Mouse (Mus musculus) kidney, embryonic 16.5 days (tissue): ENCODE results near the gene Rabl3. TPM values are rescaled to one million over a fixed set of nuclear protein-coding genes. Genes with fewer than 3 reads are reported as not detected.

Source experiments
- ATAC-seq: fragments of 200-750 bp; cut with Nextera tagmentation; 2 replicates; pipeline ENCODE4 v1.8.0; 2017; ENCODE audit warnings: moderate TSS enrichment; ENCODE audit not compliant: low FRiP score, low TSS enrichment
- H3K27ac ChIP-seq: fragments of 300-500 bp; sonication (generic); 2 replicates; pipeline ENCODE4 v1.5.1; 2014; ENCODE audit warnings: low read length
- H3K27me3 ChIP-seq: fragments of 300-500 bp; sonication (generic); 2 replicates; pipeline ENCODE4 v1.6.1; 2014; ENCODE audit warnings: low read length, control low read depth, mixed read lengths; ENCODE audit not compliant: insufficient read depth
- H3K36me3 ChIP-seq: fragments of 300-500 bp; sonication (generic); 2 replicates; pipeline ENCODE4 v1.6.1; 2014; ENCODE audit warnings: low read length, control low read depth, mixed read lengths; ENCODE audit not compliant: insufficient read depth
- H3K4me1 ChIP-seq: fragments of 300-500 bp; sonication (generic); 2 replicates; pipeline ENCODE4 v1.6.1; 2014; ENCODE audit warnings: low read length, control low read depth, mixed read lengths; ENCODE audit not compliant: insufficient read depth
- H3K4me2 ChIP-seq: fragments of 300-500 bp; sonication (generic); replicated peaks from 2 replicates; pipeline ENCODE4 v1.6.1; 2014; ENCODE audit warnings: low read depth, low read length
- H3K4me3 ChIP-seq: fragments of 300-500 bp; sonication (generic); 2 replicates; pipeline ENCODE4 v1.5.1; 2014; ENCODE audit warnings: mild to moderate bottlenecking, low read length
- H3K9ac ChIP-seq: fragments of 300-500 bp; sonication (generic); replicated peaks from 2 replicates; pipeline ENCODE4 v1.6.1; 2014; ENCODE audit warnings: low read length
- H3K9me3 ChIP-seq: fragments of 300-500 bp; sonication (generic); 2 replicates; pipeline ENCODE4 v1.6.1; 2016; ENCODE audit warnings: low read length, control low read depth
- WGBS: fragments of 180-500 bp; shearing (Covaris S2); extraction: QIAGEN DNeasy Blood & Tissue Kit; methylation state at CpG from one replicate; pipeline ENCODE4 v1.1.7; 2014; 5-methylcytosine and 5-hydroxymethylcytosine counted together
- polyA plus RNA-seq: library from polyadenylated mRNA; unstranded; fragments of >200 nt; fragmentation: Nextera tagmentation; extraction: Ambion mirVana; gene quantifications from 2 replicates; pipeline ENCODE4 v1.2.1, GENCODE M21; 2015

The Rabl3 gene
- polyA plus RNA-seq, 1 experiment from 2014 or later, result 24.7 TPM

- H3K4me3 ChIP-seq, result peak overlapping the region; percentile 74
- H3K9ac ChIP-seq, result peak overlapping the region; percentile 83
- H3K27me3 ChIP-seq, result no peaks in the 10 kb centered on the region
- under 1% methylated on average over 22 of the region's 22 CpGs for WGBS
- peak overlapping the region; percentile 71 for H3K4me2 ChIP-seq
- H3K27ac ChIP-seq, result peak overlapping the region; percentile 52
- ATAC-seq, result peak; percentile 64
- H3K9me3 ChIP-seq, result no peaks in the 10 kb centered on the region
- H3K4me1 ChIP-seq, result peaks cover 16% of the 10 kb centered on the region
- peaks cover 11% of the 10 kb centered on the region for H3K36me3 ChIP-seq
Observed at GRCm38 (mm10) chr16:37539240-37539610, 460 bp upstream of the Rabl3 start.

- 90% methylated on average over 6 of the region's 6 CpGs for WGBS
- H3K27me3 ChIP-seq, result no peaks in the 10 kb centered on the region
- peak overlapping the region; percentile 73 for H3K4me2 ChIP-seq
- peaks cover 16% of the 10 kb centered on the region for H3K4me1 ChIP-seq
- H3K9me3 ChIP-seq, result no peaks in the 10 kb centered on the region
- peaks cover 5% of the 10 kb centered on the region for H3K36me3 ChIP-seq
- no peak for ATAC-seq
- no peak overlapping the region; the same call in 1 of the 2 replicates for H3K9ac ChIP-seq
- H3K27ac ChIP-seq, result no peak overlapping the region
- no peak overlapping the region; the same call in 1 of the 2 replicates for H3K4me3 ChIP-seq
Observed at GRCm38 (mm10) chr16:37540776-37541175, 1.1 kb downstream of the Rabl3 start.

DNA sequence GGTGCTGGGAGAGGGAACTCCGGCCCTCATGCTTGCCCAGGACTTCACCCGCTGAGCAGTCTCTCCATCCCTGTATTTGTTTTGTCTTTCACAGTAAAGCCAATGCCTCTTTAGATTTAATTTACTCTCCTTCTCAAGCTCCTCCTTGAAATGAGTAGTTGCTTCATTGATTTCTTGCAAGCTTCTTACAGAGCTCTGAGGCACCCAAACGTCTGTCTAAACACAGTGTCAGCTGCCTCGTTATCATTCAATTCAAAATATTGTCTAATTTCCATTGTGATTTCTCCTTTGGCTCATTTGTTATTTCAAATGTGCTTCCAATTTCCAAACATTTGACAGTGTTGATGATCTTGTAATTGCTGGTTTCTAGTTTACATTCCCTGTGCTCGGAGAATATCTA, 6.6 kb downstream of the Rabl3 start:
- Histone ChIP-seq H3K9me3 (no peaks in the 10 kb centered on the region), H3K9ac (no peak overlapping the region), H3K4me1 (no peaks in the 10 kb centered on the region), H3K27me3 (no peaks in the 10 kb centered on the region), H3K4me2 (no peak overlapping the region), H3K36me3 (peaks cover 3% of the 10 kb centered on the region; the same call in 1 of the 2 replicates), H3K4me3 (no peak overlapping the region), H3K27ac (no peak overlapping the region)
- 87% methylated on average over 5 of the region's 5 CpGs for WGBS
- ATAC-seq, result no peak

GRCm38 (mm10) chr16:37550266-37550665, 10.6 kb downstream of the Rabl3 start:
- H3K4me1 ChIP-seq, result no peaks in the 10 kb centered on the region
- H3K36me3 ChIP-seq, result no peaks in the 10 kb centered on the region
- 93% methylated on average over 3 of the region's 3 CpGs for WGBS
- no peak for ATAC-seq
- no peaks in the 10 kb centered on the region for H3K27me3 ChIP-seq
- no peak overlapping the region for H3K4me2 ChIP-seq
- H3K4me3 ChIP-seq, result no peak overlapping the region
- H3K9me3 ChIP-seq, result no peaks in the 10 kb centered on the region
- no peak overlapping the region for H3K9ac ChIP-seq
- no peak overlapping the region for H3K27ac ChIP-seq

DNA sequence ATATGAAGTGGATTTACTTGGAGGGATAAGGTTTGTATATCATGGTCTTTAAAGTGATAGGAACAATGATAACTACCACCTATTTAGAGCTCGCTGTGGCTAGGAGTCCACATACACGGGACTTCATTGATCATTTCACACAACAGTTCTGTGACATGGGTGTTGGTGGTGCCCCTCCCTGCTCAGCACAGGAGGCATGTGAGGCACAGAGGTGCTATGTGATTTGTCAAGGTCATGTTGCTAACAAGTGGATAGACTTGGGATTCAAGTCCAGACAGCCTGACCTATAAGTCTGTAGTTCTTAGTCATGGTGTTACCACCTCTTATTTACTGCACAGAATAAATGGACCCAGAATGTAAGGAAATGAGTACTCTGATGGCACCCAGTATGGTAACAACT, 11.3 kb downstream of the Rabl3 start:
- no peaks in the 10 kb centered on the region for H3K4me1 ChIP-seq
- no peak overlapping the region for H3K9ac ChIP-seq
- no peaks in the 10 kb centered on the region for H3K9me3 ChIP-seq
- H3K27me3 ChIP-seq, result no peaks in the 10 kb centered on the region
- no peak for ATAC-seq
- H3K4me2 ChIP-seq, result no peak overlapping the region
- H3K27ac ChIP-seq, result no peak overlapping the region
- 94% methylated on average over 2 of the region's 2 CpGs for WGBS
- H3K36me3 ChIP-seq, result no peaks in the 10 kb centered on the region
- no peak overlapping the region for H3K4me3 ChIP-seq

GRCm38 (mm10) chr16:37552824-37553223, 13.1 kb downstream of the Rabl3 start:
- no peaks in the 10 kb centered on the region for H3K4me1 ChIP-seq
- no peak overlapping the region for H3K9ac ChIP-seq
- no peak overlapping the region for H3K4me3 ChIP-seq
- WGBS, result 90% methylated on average over 3 of the region's 3 CpGs
- H3K4me2 ChIP-seq, result no peak overlapping the region
- no peak overlapping the region for H3K27ac ChIP-seq
- H3K9me3 ChIP-seq, result no peaks in the 10 kb centered on the region
- ATAC-seq, result no peak
- H3K36me3 ChIP-seq, result peaks cover 6% of the 10 kb centered on the region; the same call in 1 of the 2 replicates
- H3K27me3 ChIP-seq, result no peaks in the 10 kb centered on the region

- no peak overlapping the region for H3K4me3 ChIP-seq
- peaks cover 17% of the 10 kb centered on the region; the same call in 1 of the 2 replicates for H3K36me3 ChIP-seq
- WGBS, result 59% methylated on average over 6 of the region's 6 CpGs
- no peak overlapping the region for H3K9ac ChIP-seq
- no peaks in the 10 kb centered on the region for H3K4me1 ChIP-seq
- ATAC-seq, result no peak
- no peak overlapping the region for H3K4me2 ChIP-seq
- no peaks in the 10 kb centered on the region for H3K27me3 ChIP-seq
- H3K9me3 ChIP-seq, result no peaks in the 10 kb centered on the region
- H3K27ac ChIP-seq, result no peak overlapping the region
Observed at GRCm38 (mm10) chr16:37562414-37562813, 22.7 kb downstream of the Rabl3 start.

DNA sequence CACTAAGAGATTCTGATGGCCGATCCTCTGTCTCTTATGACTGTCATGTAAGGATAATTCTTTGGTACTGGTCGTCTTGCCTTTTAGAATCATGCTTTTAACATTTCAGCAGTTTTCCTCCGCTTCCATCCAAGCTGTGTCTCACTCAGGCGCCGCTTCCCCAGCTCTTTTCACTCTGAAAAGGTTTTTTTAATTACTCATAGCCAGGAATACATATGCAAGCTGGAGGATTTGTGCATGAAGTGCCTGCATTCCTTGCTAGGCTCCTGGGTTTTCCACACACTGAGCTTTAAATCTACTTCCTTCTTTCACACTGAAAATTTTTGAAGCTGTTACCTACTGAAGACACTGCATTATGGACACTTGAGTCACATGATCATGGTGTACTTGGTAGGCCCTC, 23.3 kb downstream of the Rabl3 start:
- no peaks in the 10 kb centered on the region for H3K9me3 ChIP-seq
- no peak overlapping the region for H3K4me3 ChIP-seq
- H3K27ac ChIP-seq, result no peak overlapping the region
- 83% methylated on average over 5 of the region's 5 CpGs for WGBS
- H3K4me2 ChIP-seq, result no peak overlapping the region
- no peak for ATAC-seq
- no peaks in the 10 kb centered on the region for H3K27me3 ChIP-seq
- peaks cover 12% of the 10 kb centered on the region; the same call in 1 of the 2 replicates for H3K36me3 ChIP-seq
- H3K4me1 ChIP-seq, result no peaks in the 10 kb centered on the region
- no peak overlapping the region for H3K9ac ChIP-seq

GRCm38 (mm10) chr16:37565117-37565516, 25.4 kb downstream of the Rabl3 start:
- Histone ChIP-seq H3K27me3 (no peaks in the 10 kb centered on the region), H3K4me1 (no peaks in the 10 kb centered on the region), H3K36me3 (peaks cover 8% of the 10 kb centered on the region; the same call in 1 of the 2 replicates), H3K9ac (no peak overlapping the region), H3K27ac (no peak overlapping the region), H3K9me3 (no peaks in the 10 kb centered on the region), H3K4me3 (no peak overlapping the region), H3K4me2 (no peak overlapping the region)
- ATAC-seq, result no peak
- WGBS, result 85% methylated on average over 1 of the region's 1 CpGs

DNA sequence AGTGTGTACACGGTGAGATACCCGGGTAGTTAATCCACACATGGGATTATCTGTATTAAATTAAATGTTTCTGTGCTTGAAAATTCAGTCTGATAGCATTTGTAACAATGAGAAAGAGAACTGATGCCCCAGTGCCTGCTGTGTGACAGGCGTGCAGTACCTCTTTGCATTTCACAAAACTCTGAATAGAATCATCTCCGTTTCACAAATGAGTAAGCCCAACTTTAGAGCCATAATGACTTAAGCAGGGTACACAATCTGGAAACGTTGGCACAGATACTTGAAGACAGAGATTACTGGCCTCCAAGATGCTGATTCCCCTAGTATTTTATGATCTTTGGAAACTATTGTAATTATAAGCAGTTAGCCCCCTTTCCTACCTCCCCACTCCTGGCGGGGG, 26.4 kb downstream of the Rabl3 start:
- Histone ChIP-seq H3K4me3 (no peak overlapping the region), H3K9ac (no peak overlapping the region), H3K4me2 (no peak overlapping the region), H3K9me3 (no peaks in the 10 kb centered on the region), H3K27me3 (no peaks in the 10 kb centered on the region), H3K36me3 (peaks cover 8% of the 10 kb centered on the region; the same call in 1 of the 2 replicates), H3K4me1 (no peaks in the 10 kb centered on the region), H3K27ac (no peak overlapping the region)
- ATAC-seq, result no peak
- 87% methylated on average over 6 of the region's 6 CpGs for WGBS
